Mouse (Mus musculus): ENCODE data around the gene Fam155a. TPM values are rescaled to one million over a fixed set of nuclear protein-coding genes. Genes with fewer than 3 reads are reported as not detected.

The Fam155a gene
- polyA plus RNA-seq, 1 experiment = 0.19 TPM

- Histone ChIP-seq H3K27ac (ENCODE audit: insufficient read depth, low read length) (no peak overlapping the region), H3K4me1 (ENCODE audit: control insufficient read depth, insufficient read depth, low read length) (no peaks in the 10 kb centered on the region), H3K4me3 (ENCODE audit: insufficient read depth, low read length) (no peak overlapping the region)
- TF ChIP-seq CTCF (IDR thresholded peaks at IDR 0.05; ENCODE audit: borderline replicate concordance, insufficient read depth, low read length) (peak; percentile 49; the same call in 1 of the 2 replicates), POLR2A (IDR thresholded peaks at IDR 0.05; ENCODE audit: low read depth, low read length) (no peak)
Measured at GRCm38 (mm10) chr8:9174865-9175565, 595.9 kb downstream of the Fam155a start.

GRCm38 (mm10) chr8:9171848-9172247, 599.1 kb downstream of the Fam155a start:
- Histone ChIP-seq H3K4me3 (ENCODE audit: insufficient read depth, low read length) (no peak overlapping the region), H3K27ac (ENCODE audit: insufficient read depth, low read length) (no peak overlapping the region), H3K4me1 (ENCODE audit: control insufficient read depth, insufficient read depth, low read length) (no peaks in the 10 kb centered on the region)
- no peak for TF ChIP-seq CTCF (IDR thresholded peaks at IDR 0.05; ENCODE audit: borderline replicate concordance, insufficient read depth, low read length)
- TF ChIP-seq POLR2A (IDR thresholded peaks at IDR 0.05; ENCODE audit: low read depth, low read length) = no peak

- no peak overlapping the region for H3K27ac ChIP-seq (ENCODE audit: insufficient read depth, low read length)
- H3K4me1 ChIP-seq (ENCODE audit: control insufficient read depth, insufficient read depth, low read length) = no peaks in the 10 kb centered on the region
- TF ChIP-seq CTCF (IDR thresholded peaks at IDR 0.05; ENCODE audit: borderline replicate concordance, insufficient read depth, low read length) = no peak
- TF ChIP-seq POLR2A (IDR thresholded peaks at IDR 0.05; ENCODE audit: low read depth, low read length) = no peak
- H3K4me3 ChIP-seq (ENCODE audit: insufficient read depth, low read length) = no peak overlapping the region
Measured at GRCm38 (mm10) chr8:9167995-9168394, 603.0 kb downstream of the Fam155a start.

GRCm38 (mm10) chr8:9161606-9162005, 609.4 kb downstream of the Fam155a start:
- Histone ChIP-seq H3K27ac (ENCODE audit: insufficient read depth, low read length) (no peak overlapping the region), H3K4me1 (ENCODE audit: control insufficient read depth, insufficient read depth, low read length) (no peaks in the 10 kb centered on the region), H3K4me3 (ENCODE audit: insufficient read depth, low read length) (no peak overlapping the region)
- TF ChIP-seq POLR2A (IDR thresholded peaks at IDR 0.05; ENCODE audit: low read depth, low read length) = no peak
- no peak for TF ChIP-seq CTCF (IDR thresholded peaks at IDR 0.05; ENCODE audit: borderline replicate concordance, insufficient read depth, low read length)

GRCm38 (mm10) chr8:9159322-9159721, 611.6 kb downstream of the Fam155a start:
- no peak for TF ChIP-seq POLR2A (IDR thresholded peaks at IDR 0.05; ENCODE audit: low read depth, low read length)
- no peak for TF ChIP-seq CTCF (IDR thresholded peaks at IDR 0.05; ENCODE audit: borderline replicate concordance, insufficient read depth, low read length)
- Histone ChIP-seq H3K4me3 (ENCODE audit: insufficient read depth, low read length) (no peak overlapping the region), H3K4me1 (ENCODE audit: control insufficient read depth, insufficient read depth, low read length) (no peaks in the 10 kb centered on the region), H3K27ac (ENCODE audit: insufficient read depth, low read length) (no peak overlapping the region)

- H3K4me1 ChIP-seq (ENCODE audit: control insufficient read depth, insufficient read depth, low read length) = no peaks in the 10 kb centered on the region
- no peak overlapping the region for H3K27ac ChIP-seq (ENCODE audit: insufficient read depth, low read length)
- TF ChIP-seq POLR2A (IDR thresholded peaks at IDR 0.05; ENCODE audit: low read depth, low read length) = no peak
- no peak for TF ChIP-seq CTCF (IDR thresholded peaks at IDR 0.05; ENCODE audit: borderline replicate concordance, insufficient read depth, low read length)
- no peak overlapping the region for H3K4me3 ChIP-seq (ENCODE audit: insufficient read depth, low read length)
Measured at GRCm38 (mm10) chr8:9158652-9159051, 612.3 kb downstream of the Fam155a start.

GRCm38 (mm10) chr8:9157141-9157781, 613.7 kb downstream of the Fam155a start:
- TF ChIP-seq POLR2A (IDR thresholded peaks at IDR 0.05; ENCODE audit: low read depth, low read length) = no peak
- TF ChIP-seq CTCF (IDR thresholded peaks at IDR 0.05; ENCODE audit: borderline replicate concordance, insufficient read depth, low read length) = no peak
- H3K27ac ChIP-seq (ENCODE audit: insufficient read depth, low read length) = no peak overlapping the region
- no peaks in the 10 kb centered on the region for H3K4me1 ChIP-seq (ENCODE audit: control insufficient read depth, insufficient read depth, low read length)
- H3K4me3 ChIP-seq (ENCODE audit: insufficient read depth, low read length) = no peak overlapping the region

Other genes starting within 250 kb of the Fam155a start
- not detected in 2 replicates for gene Gm10217, start 93.1 kb upstream of the Fam155a start, polyA plus RNA-seq (2011; ENCODE audit: insufficient read length, low read depth, missing spikeins)
- 8.0 and 10.5 TPM in 2 replicates for gene Lig4, start 206.5 kb upstream of the Fam155a start, polyA plus RNA-seq (2011; ENCODE audit: insufficient read length, low read depth, missing spikeins)
- 19.3 and 22.8 TPM in 2 replicates for gene Abhd13, start 206.5 kb upstream of the Fam155a start, polyA plus RNA-seq (2011; ENCODE audit: insufficient read length, low read depth, missing spikeins)
- gene Tnfsf13b, start 235.3 kb upstream of the Fam155a start, polyA plus RNA-seq (2011; ENCODE audit: insufficient read length, low read depth, missing spikeins) = 0.32 TPM in 1 of 2 replicates, not detected in the other

Measured in embryonic fibroblast, embryonic 13.5 days (primary cell).